Mouse (Mus musculus) heart, adult 8-10 months (tissue): ENCODE measurements around the gene Tnfrsf22. TPM values are rescaled to one million over a fixed set of nuclear protein-coding genes. Genes with fewer than 3 reads are reported as not detected.

Experiments used
- DNase-seq: peaks from one replicate; pipeline ENCODE4 v3.0.0; 2022; ENCODE audit warnings: low spot score
- total RNA-seq, 4 experiments: library from RNA; stranded (reverse); gene quantifications; 2 replicates each; pipeline ENCODE4 v1.2.4; 2022

Tnfrsf22 gene
- total RNA-seq, 4 experiments from 2014 or later: 2.5 to 3.1 (median 2.9) TPM

GRCm38 (mm10) chr7:143631503-143631902 is 18.0 kb downstream of the Tnfrsf22 start:
- no peak for DNase-seq

GRCm38 (mm10) chr7:143629501-143629900 is 20.0 kb downstream of the Tnfrsf22 start:
- no peak for DNase-seq

- DNase-seq: no peak
These were observed 20.9 kb downstream of the Tnfrsf22 start, which contains the start of gene Tnfrsf26 for GRCm38 (mm10) chr7:143628540-143628939. Gene Tnfrsf26, minus strand, starts transcription at chr7:143628722.

GRCm38 (mm10) chr7:143627555-143628286 is 21.7 kb downstream of the Tnfrsf22 start:
- no peak for DNase-seq

GRCm38 (mm10) chr7:143626178-143626577 is 23.3 kb downstream of the Tnfrsf22 start:
- DNase-seq: no peak

- DNase-seq: no peak
These were observed 24.3 kb downstream of the Tnfrsf22 start for GRCm38 (mm10) chr7:143625151-143625550.

- no peak for DNase-seq
These were observed 24.9 kb downstream of the Tnfrsf22 start for GRCm38 (mm10) chr7:143624561-143624960.

GRCm38 (mm10) chr7:143620951-143621350 is 28.5 kb downstream of the Tnfrsf22 start:
- no peak for DNase-seq

- peak; percentile 61 for DNase-seq
These were observed 34.9 kb downstream of the Tnfrsf22 start for GRCm38 (mm10) chr7:143614404-143615135.

GRCm38 (mm10) chr7:143612215-143612614 is 37.2 kb downstream of the Tnfrsf22 start:
- DNase-seq: no peak

- DNase-seq: no peak
These were observed 44.1 kb downstream of the Tnfrsf22 start for GRCm38 (mm10) chr7:143605321-143605720.

GRCm38 (mm10) chr7:143604889-143605288 is 44.6 kb downstream of the Tnfrsf22 start:
- no peak for DNase-seq

- no peak for DNase-seq
These were observed 47.8 kb downstream of the Tnfrsf22 start for GRCm38 (mm10) chr7:143601705-143602104.

- no peak for DNase-seq
These were observed 49.2 kb downstream of the Tnfrsf22 start for GRCm38 (mm10) chr7:143600231-143600740.

- peak; percentile 96 for DNase-seq
These were observed 49.8 kb downstream of the Tnfrsf22 start, which contains the start of gene Cars for GRCm38 (mm10) chr7:143599428-143600230. Gene Cars, minus strand, starts transcription at chr7:143600090.

GRCm38 (mm10) chr7:143594865-143595264 is 54.6 kb downstream of the Tnfrsf22 start:
- no peak for DNase-seq

- no peak for DNase-seq
These were observed 57.2 kb downstream of the Tnfrsf22 start for GRCm38 (mm10) chr7:143592255-143592654.

GRCm38 (mm10) chr7:143588006-143588405 is 61.5 kb downstream of the Tnfrsf22 start:
- DNase-seq: peak; percentile 69

- peak; percentile 55 for DNase-seq
These were observed 61.9 kb downstream of the Tnfrsf22 start for GRCm38 (mm10) chr7:143587586-143587985.
